Mouse (Mus musculus): ENCODE results near the gene Mrps23. TPM values are rescaled to one million over a fixed set of nuclear protein-coding genes. Genes with fewer than 3 reads are reported as not detected.

The Mrps23 gene
- polyA plus RNA-seq, 1 experiment from 2014 or later, result 55.5 TPM

Other genes starting within 250 kb of the Mrps23 start
- 23.4 and 24.5 TPM in 2 replicates for gene Dynll2, start 216.9 kb upstream of the Mrps23 start, polyA plus RNA-seq (2015; fragmentation: Nextera tagmentation; extraction: Ambion mirVana)
- 257 and 272 TPM in 2 replicates for gene Srsf1, start 157.0 kb upstream of the Mrps23 start, polyA plus RNA-seq (2015; fragmentation: Nextera tagmentation; extraction: Ambion mirVana)
- 32.9 and 38.2 TPM in 2 replicates for gene Vezf1, start 136.1 kb upstream of the Mrps23 start, polyA plus RNA-seq (2015; fragmentation: Nextera tagmentation; extraction: Ambion mirVana)
- 11.3 and 11.8 TPM in 2 replicates for gene Cuedc1, start 106.3 kb upstream of the Mrps23 start, polyA plus RNA-seq (2015; fragmentation: Nextera tagmentation; extraction: Ambion mirVana)
- gene Ccdc182, start 89.7 kb downstream of the Mrps23 start, polyA plus RNA-seq (2015; fragmentation: Nextera tagmentation; extraction: Ambion mirVana), result not detected in 2 replicates

Measured in lung, embryonic 16.5 days (tissue).